Mouse (Mus musculus): ENCODE measurements around the gene Ttc3.

Gene Ttc3

GRCm38 (mm10) chr16:94507071-94507470, 136.7 kb downstream of the Ttc3 start:
- DNase-seq (ENCODE audit: low spot score in 2 of 2) = no peak

- no peak for DNase-seq (ENCODE audit: low spot score in 2 of 2)
Measured at GRCm38 (mm10) chr16:94508769-94509168, 138.4 kb downstream of the Ttc3 start.

- DNase-seq (ENCODE audit: low spot score in 2 of 2) = no peak
Measured at GRCm38 (mm10) chr16:94509983-94510382, 139.6 kb downstream of the Ttc3 start.

GRCm38 (mm10) chr16:94517606-94518005, 147.2 kb downstream of the Ttc3 start:
- DNase-seq (ENCODE audit: low spot score in 2 of 2) = no peak

Measured in spleen, postnatal 10 days (tissue).